Mouse (Mus musculus): ENCODE measurements around the gene Cers6.

Gene Cers6

GRCm38 (mm10) chr2:68860904-68861685 lies at the start of gene Cers6:
Cers6 (plus strand) TSS chr2:68861441.
- in situ Hi-C loops (cut with MseI, MboI): no loop called here

GRCm38 (mm10) chr2:68814409-68814808 lies 46.8 kb upstream of the Cers6 start:
- in situ Hi-C loops (cut with MseI, MboI): no loop called here

GRCm38 (mm10) chr2:68819040-68819439 lies 42.2 kb upstream of the Cers6 start:
- in situ Hi-C loops (cut with MseI, MboI): no loop called here

- in situ Hi-C loops (cut with MseI, MboI): no loop called here
Observed at GRCm38 (mm10) chr2:68822152-68822887, 38.9 kb upstream of the Cers6 start.

- in situ Hi-C loops (cut with MseI, MboI): no loop called here
Observed at GRCm38 (mm10) chr2:68825326-68826020, 35.8 kb upstream of the Cers6 start.

GRCm38 (mm10) chr2:68843330-68843729 lies 17.9 kb upstream of the Cers6 start:
- in situ Hi-C loops (cut with MseI, MboI): no loop called here

GRCm38 (mm10) chr2:68844530-68844929 lies 16.7 kb upstream of the Cers6 start:
- in situ Hi-C loops (cut with MseI, MboI): no loop called here

GRCm38 (mm10) chr2:68845002-68845740 lies 16.1 kb upstream of the Cers6 start:
- in situ Hi-C loops (cut with MseI, MboI): no loop called here

- in situ Hi-C loops (cut with MseI, MboI): no loop called here
Observed at GRCm38 (mm10) chr2:68860391-68860790, 850 bp upstream of the Cers6 start.

- in situ Hi-C loops (cut with MseI, MboI): no loop called here
Observed at GRCm38 (mm10) chr2:68861721-68862463, 651 bp downstream of the Cers6 start.

- in situ Hi-C loops (cut with MseI, MboI): no loop called here
Observed at GRCm38 (mm10) chr2:68862464-68863266, 1.4 kb downstream of the Cers6 start.

- in situ Hi-C loops (cut with MseI, MboI): no loop called here
Observed at GRCm38 (mm10) chr2:68863561-68863960, 2.3 kb downstream of the Cers6 start.

- in situ Hi-C loops (cut with MseI, MboI): no loop called here
Observed at GRCm38 (mm10) chr2:68864366-68864765, 3.1 kb downstream of the Cers6 start.

GRCm38 (mm10) chr2:68867148-68867547 lies 5.9 kb downstream of the Cers6 start:
- in situ Hi-C loops (cut with MseI, MboI): no loop called here

GRCm38 (mm10) chr2:68870999-68871780 lies 9.9 kb downstream of the Cers6 start:
- in situ Hi-C loops (cut with MseI, MboI): no loop called here

GRCm38 (mm10) chr2:68873086-68873485 lies 11.8 kb downstream of the Cers6 start:
- in situ Hi-C loops (cut with MseI, MboI): no loop called here

- in situ Hi-C loops (cut with MseI, MboI): no loop called here
Observed at GRCm38 (mm10) chr2:68873653-68874441, 12.6 kb downstream of the Cers6 start.

GRCm38 (mm10) chr2:68874575-68874974 lies 13.3 kb downstream of the Cers6 start:
- in situ Hi-C loops (cut with MseI, MboI): no loop called here
